Mouse (Mus musculus) liver, postnatal 0 days (tissue): ENCODE results near the gene Tmem221. TPM values are rescaled to one million over a fixed set of nuclear protein-coding genes. Genes with fewer than 3 reads are reported as not detected.
"Not testable (repeated sequence)": the region's sequence is repeated elsewhere in the genome, so short reads cannot be mapped to it uniquely, and the experiment has no call there.

Experiments
- ATAC-seq: fragments of 200-750 bp; cut with Nextera tagmentation; 2 replicates; pipeline ENCODE4 v1.8.0; 2017; ENCODE audit warnings: mild to moderate bottlenecking, moderate library complexity
- DNase-seq: peaks from one replicate; pipeline ENCODE4 v3.0.0-alpha.2; 2016
- H3K27ac ChIP-seq: fragments of 300-500 bp; sonication (generic); 2 replicates; pipeline ENCODE4 v1.5.1; 2014; ENCODE audit warnings: antibody characterized with exemption, moderate library complexity, mild to moderate bottlenecking, low read depth
- H3K27me3 ChIP-seq: fragments of 300-500 bp; sonication (generic); 2 replicates; pipeline ENCODE4 v1.6.1; 2014; ENCODE audit warnings: low read length, control low read depth, mixed read lengths; ENCODE audit not compliant: insufficient read depth
- H3K36me3 ChIP-seq: fragments of 300-500 bp; sonication (generic); replicated peaks from 2 replicates; pipeline ENCODE4 v1.6.1; 2014; ENCODE audit warnings: mild to moderate bottlenecking, control low read depth, low read length, moderate library complexity, mixed read lengths; ENCODE audit not compliant: insufficient read depth
- H3K4me1 ChIP-seq: fragments of 300-500 bp; sonication (generic); 2 replicates; pipeline ENCODE4 v1.6.1; 2014; ENCODE audit warnings: antibody characterized with exemption, mild to moderate bottlenecking, control low read depth; ENCODE audit not compliant: insufficient read depth
- H3K4me2 ChIP-seq: fragments of 300-500 bp; sonication (generic); 2 replicates; pipeline ENCODE4 v1.6.1; 2014; ENCODE audit warnings: low read depth, mild to moderate bottlenecking, low read length, moderate library complexity, mixed read lengths
- H3K4me3 ChIP-seq: fragments of 300-500 bp; sonication (generic); 2 replicates; pipeline ENCODE4 v1.5.1; 2014; ENCODE audit warnings: low read depth, low read length
- H3K9ac ChIP-seq: fragments of 300-500 bp; sonication (generic); replicated peaks from 2 replicates; pipeline ENCODE4 v1.6.1; 2014; ENCODE audit warnings: mild to moderate bottlenecking, moderate library complexity
- H3K9me3 ChIP-seq: fragments of 300-500 bp; sonication (generic); 2 replicates; pipeline ENCODE4 v1.6.1; 2016; ENCODE audit warnings: mild to moderate bottlenecking, control low read depth, low read length, mixed read lengths
- CTCF ChIP-seq: sonication (generic); IDR thresholded peaks from 2 replicates; pipeline ENCODE4 v1.5.1; 2016; ENCODE audit warnings: antibody characterized with exemption, low read depth
- EP300 ChIP-seq: IDR thresholded peaks from 2 replicates; pipeline ENCODE4 v1.6.1; 2016; ENCODE audit warnings: antibody characterized with exemption, low read depth, mild to moderate bottlenecking
- WGBS: fragments of 180-500 bp; shearing (Covaris S2); extraction: QIAGEN DNeasy Blood & Tissue Kit; methylation state at CpG from one replicate; pipeline ENCODE4 v1.1.7; 2014; ENCODE audit not compliant: insufficient replicate concordance; 5-methylcytosine and 5-hydroxymethylcytosine counted together
- polyA plus RNA-seq: library from polyadenylated mRNA; unstranded; fragments of >200 nt; fragmentation: Nextera tagmentation; extraction: Ambion mirVana; gene quantifications from 2 replicates; pipeline ENCODE4 v1.2.1, GENCODE M21; 2015

The Tmem221 gene
- polyA plus RNA-seq, 1 experiment from 2014 or later = 0.66 TPM

- DNase-seq = peak; percentile 95
- no peaks in the 10 kb centered on the region for H3K27me3 ChIP-seq
- H3K36me3 ChIP-seq = no peaks in the 10 kb centered on the region
- no peaks in the 10 kb centered on the region for H3K9me3 ChIP-seq
- WGBS = under 1% methylated on average over 37 of the region's 37 CpGs
- H3K27ac ChIP-seq = peak within 1 kb of the TSS; percentile 91
- peak within 1 kb of the TSS; percentile 80 for H3K4me2 ChIP-seq
- TF ChIP-seq CTCF (peak; percentile 42), EP300 (peak; percentile 27; the same call in 1 of the 2 replicates)
- peak; percentile 94 for ATAC-seq
- H3K4me3 ChIP-seq = peak within 1 kb of the TSS; percentile 66
- peaks cover 30% of the 10 kb centered on the region for H3K4me1 ChIP-seq
- peak within 1 kb of the TSS; percentile 83 for H3K9ac ChIP-seq
Observed at GRCm38 (mm10) chr8:71537028-71537867, 21.4 kb downstream of the Tmem221 start, which contains the start of gene Bst2. TSS of gene Bst2 (minus strand) at chr8:71537456.

DNA sequence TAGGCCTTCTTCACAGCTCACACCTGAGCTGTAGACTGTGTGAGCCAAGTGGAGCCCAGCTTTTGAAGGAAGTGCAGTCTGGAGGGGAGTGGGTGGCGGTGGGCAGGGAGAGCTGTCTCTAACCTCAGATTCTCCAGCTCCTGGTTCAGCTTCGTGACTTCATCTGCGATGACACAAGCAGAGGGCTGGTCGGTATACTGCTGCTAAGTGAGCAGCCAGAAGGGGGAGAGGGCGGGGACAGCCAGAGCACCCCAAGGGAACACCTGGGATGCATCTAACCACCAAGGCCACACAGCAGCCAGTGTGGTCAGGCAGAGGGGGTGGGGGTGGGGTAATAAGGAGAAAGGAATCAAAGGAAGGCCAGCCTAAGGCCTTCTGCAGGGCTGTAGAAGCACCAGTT lies 23.0 kb downstream of the Tmem221 start:
- ATAC-seq (no peak), DNase-seq (no peak)
- H3K4me2 ChIP-seq = peak overlapping the region; percentile 80
- H3K9ac ChIP-seq = peak overlapping the region; percentile 83
- H3K9me3 ChIP-seq = no peaks in the 10 kb centered on the region
- peaks cover 30% of the 10 kb centered on the region for H3K4me1 ChIP-seq
- H3K4me3 ChIP-seq = peak overlapping the region; percentile 66
- WGBS = 53% methylated on average over 5 of the region's 5 CpGs
- H3K27ac ChIP-seq = no peak overlapping the region
- H3K36me3 ChIP-seq = no peaks in the 10 kb centered on the region
- H3K27me3 ChIP-seq = no peaks in the 10 kb centered on the region
- TF ChIP-seq CTCF (0 out of 2 replicates have a peak, but pooled peaks have one; percentile 13), EP300 (no peak)

DNA sequence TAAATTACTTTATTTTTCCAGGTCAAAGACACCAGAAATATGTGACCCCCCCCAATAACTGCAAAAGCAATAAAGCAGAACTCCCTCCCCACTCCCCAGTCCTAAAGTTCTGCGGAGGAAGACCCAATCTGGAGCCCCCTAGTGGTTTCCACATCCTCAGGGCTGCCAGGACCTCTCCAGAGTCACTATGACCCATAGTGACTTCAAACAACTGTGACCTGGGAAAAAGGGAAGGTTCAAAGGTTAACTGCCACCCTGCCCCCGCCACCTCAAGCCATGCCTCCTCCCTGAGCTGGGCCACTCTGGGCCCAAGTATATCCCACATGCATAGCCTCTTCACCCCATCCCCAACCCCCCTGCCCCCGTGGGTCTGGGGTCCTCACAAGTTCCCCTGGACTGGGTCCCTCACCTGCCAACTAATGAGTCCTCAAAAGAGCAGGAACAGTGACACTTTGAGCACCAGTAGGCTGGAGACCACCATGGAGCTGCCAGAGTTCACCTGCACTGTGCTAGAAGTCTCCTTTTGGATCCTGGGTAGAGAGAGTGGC lies 24.3 kb downstream of the Tmem221 start:
- H3K27me3 ChIP-seq = no peaks in the 10 kb centered on the region
- no peak overlapping the region for H3K27ac ChIP-seq
- H3K36me3 ChIP-seq = no peaks in the 10 kb centered on the region
- H3K4me2 ChIP-seq = no peak overlapping the region
- no peak overlapping the region for H3K9ac ChIP-seq
- TF ChIP-seq EP300 (no peak), CTCF (peak; percentile 31)
- no peak overlapping the region for H3K4me3 ChIP-seq
- ATAC-seq (no peak), DNase-seq (no peak)
- H3K4me1 ChIP-seq = peaks cover 30% of the 10 kb centered on the region
- no peaks in the 10 kb centered on the region for H3K9me3 ChIP-seq
- 43% methylated on average over 3 of the region's 3 CpGs for WGBS

- not testable (repeated sequence) for DNase-seq
Observed at GRCm38 (mm10) chr8:71530735-71531467, 27.8 kb downstream of the Tmem221 start.

DNA sequence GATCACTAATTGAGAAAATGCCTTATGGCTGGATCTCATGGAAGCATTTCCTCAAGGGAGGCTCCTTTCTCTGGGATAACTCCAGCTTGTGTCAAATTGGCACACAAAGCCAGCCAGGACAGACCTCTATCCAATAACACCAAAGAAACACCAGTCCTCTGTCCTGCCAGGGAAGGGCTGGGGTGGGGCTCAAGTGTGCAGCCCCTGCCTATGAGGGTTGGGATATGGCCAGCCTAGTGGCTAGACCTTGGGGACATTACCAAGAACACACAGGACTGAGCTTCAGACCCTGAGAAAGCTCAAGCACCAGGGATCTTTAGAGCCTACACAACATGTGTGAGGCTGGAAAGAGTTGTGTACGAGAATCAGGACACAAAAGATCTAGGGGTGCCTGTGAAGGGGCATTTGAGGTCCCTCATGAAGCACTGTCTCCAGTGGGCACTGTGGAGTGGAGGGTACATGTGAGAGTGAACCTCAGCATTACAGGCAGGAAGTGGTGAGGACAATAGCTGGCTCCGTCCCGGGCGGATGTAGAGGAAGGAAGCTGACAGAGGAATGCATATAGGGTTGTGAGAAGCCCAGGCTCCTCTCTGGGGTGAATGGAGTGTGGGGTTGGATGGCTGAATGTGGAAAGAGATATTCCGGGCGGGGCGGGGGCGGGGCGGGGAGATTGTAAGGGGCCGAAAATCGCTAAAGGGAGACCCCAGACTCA lies 30.2 kb downstream of the Tmem221 start:
- Histone ChIP-seq H3K9ac (no peak overlapping the region), H3K4me1 (peaks cover 3% of the 10 kb centered on the region; the same call in 1 of the 2 replicates), H3K4me2 (no peak overlapping the region), H3K4me3 (no peak overlapping the region), H3K27me3 (peaks cover 11% of the 10 kb centered on the region), H3K36me3 (no peaks in the 10 kb centered on the region), H3K9me3 (no peaks in the 10 kb centered on the region), H3K27ac (peak overlapping the region; percentile 84)
- ATAC-seq (peak; percentile 63), DNase-seq (peak; percentile 38)
- WGBS = 31% methylated on average over 11 of the region's 11 CpGs
- TF ChIP-seq CTCF (no peak), EP300 (no peak)

More at GRCm38 (mm10) chr8:71530735-71531467, 27.8 kb downstream of the Tmem221 start:
- not testable (repeated sequence) for H3K27me3 ChIP-seq, ATAC-seq, H3K9ac ChIP-seq, H3K36me3 ChIP-seq, H3K27ac ChIP-seq, H3K4me2 ChIP-seq, H3K9me3 ChIP-seq, H3K4me3 ChIP-seq
- WGBS = 62% methylated on average over 3 of the region's 12 CpGs
- TF ChIP-seq CTCF = peak; percentile 58
- H3K4me1 ChIP-seq = peaks cover 12% of the 10 kb centered on the region
